Mouse (Mus musculus): ENCODE data around the gene Taf6l. TPM values are rescaled to one million over a fixed set of nuclear protein-coding genes. Genes with fewer than 3 reads are reported as not detected.

Taf6l gene
- polyA plus RNA-seq, 1 experiment = 22.7 TPM

DNA sequence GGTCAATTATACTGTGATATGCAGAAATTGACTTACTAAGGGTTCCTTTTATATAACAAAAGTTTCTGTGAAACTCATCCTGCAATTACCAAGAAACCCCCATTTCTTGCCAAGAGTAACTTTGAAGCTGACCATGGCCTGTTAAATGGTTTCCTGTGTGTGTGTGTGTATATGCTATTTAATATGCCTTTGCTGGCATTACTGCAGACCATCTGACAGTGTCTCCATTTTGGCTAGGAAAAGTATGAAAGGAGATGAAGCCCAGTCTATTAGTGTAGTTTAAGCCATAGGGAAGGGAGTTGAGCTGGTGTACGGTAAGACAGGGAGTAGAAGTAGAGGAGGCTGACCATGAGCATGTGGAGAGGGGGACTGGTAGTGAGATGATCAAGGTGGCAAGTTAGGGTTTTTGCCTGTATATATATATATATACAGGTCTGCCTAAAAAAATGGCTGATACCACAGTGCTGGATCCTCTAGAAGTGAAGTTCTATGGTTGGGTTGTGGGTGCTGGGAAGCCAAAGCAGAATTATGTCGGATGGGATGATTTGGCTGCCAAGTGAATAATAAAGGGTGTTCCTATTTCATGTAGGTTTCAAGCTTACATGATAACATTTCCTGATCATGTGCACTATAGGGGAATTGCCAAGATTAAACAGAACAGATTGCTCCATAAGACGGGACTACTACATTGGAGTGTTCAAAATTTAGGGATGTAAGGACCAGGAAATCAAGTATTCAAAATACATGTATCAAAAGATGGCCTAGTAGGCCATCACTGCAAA is 59.4 kb downstream of the Taf6l start:
- H3K4me3 ChIP-seq (ENCODE audit: insufficient read depth, low read length) = peak overlapping the region; percentile 34; the same call in 1 of the 2 replicates
- H3K27ac ChIP-seq (ENCODE audit: insufficient read depth, low read length) = no peak overlapping the region
- H3K4me1 ChIP-seq (ENCODE audit: control insufficient read depth, insufficient read depth, low read length) = 0 out of 2 replicates have a peak, but pooled peaks cover 2% of the 10 kb centered on the region
- TF ChIP-seq POLR2A (IDR thresholded peaks at IDR 0.05; ENCODE audit: low read depth, low read length) (0 out of 2 replicates have a peak, but pooled peaks have one; percentile 37), CTCF (IDR thresholded peaks at IDR 0.05; ENCODE audit: borderline replicate concordance, insufficient read depth, low read length) (no peak)

DNA sequence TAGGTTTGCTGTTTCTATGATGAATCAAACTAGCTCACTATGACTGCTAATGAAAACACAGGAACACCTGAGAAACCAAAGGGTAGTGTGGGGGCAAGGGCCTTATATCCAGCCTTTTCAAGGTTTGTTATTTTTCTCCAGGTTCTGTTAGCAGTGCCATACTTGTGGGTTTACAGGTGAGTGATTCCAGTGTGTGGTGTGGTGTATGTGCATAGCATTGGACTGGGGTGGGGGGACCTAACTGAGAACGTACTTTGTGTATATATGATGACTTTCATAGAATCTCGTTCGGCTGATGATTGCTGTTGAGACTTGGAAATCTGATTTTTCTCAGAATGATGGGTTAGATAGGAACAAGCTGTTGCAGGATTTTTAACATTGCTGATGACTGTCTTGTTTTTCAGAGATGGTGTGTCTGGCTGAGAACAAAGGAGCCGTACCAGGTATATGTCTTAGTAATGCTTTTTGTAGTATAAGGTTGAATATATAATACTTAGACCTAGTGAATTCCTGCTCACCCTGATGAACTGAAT is 61.1 kb downstream of the Taf6l start:
- peak overlapping the region; percentile 49 for H3K27ac ChIP-seq (ENCODE audit: insufficient read depth, low read length)
- H3K4me1 ChIP-seq (ENCODE audit: control insufficient read depth, insufficient read depth, low read length) = 0 out of 2 replicates have a peak, but pooled peaks cover 2% of the 10 kb centered on the region
- TF ChIP-seq CTCF (IDR thresholded peaks at IDR 0.05; ENCODE audit: borderline replicate concordance, insufficient read depth, low read length) = no peak
- TF ChIP-seq POLR2A (IDR thresholded peaks at IDR 0.05; ENCODE audit: low read depth, low read length) = no peak
- peak overlapping the region; percentile 96 for H3K4me3 ChIP-seq (ENCODE audit: insufficient read depth, low read length)

Other genes with a start within 250 kb of the Taf6l start
- gene Slc22a8, start 195.2 kb downstream of the Taf6l start, polyA plus RNA-seq (2011; ENCODE audit: insufficient read length, low read depth, missing spikeins) = not detected in 2 replicates
- not detected in 2 replicates for gene Slc22a6, start 168.4 kb downstream of the Taf6l start, polyA plus RNA-seq (2011; ENCODE audit: insufficient read length, low read depth, missing spikeins)
- gene Chrm1, start 122.6 kb downstream of the Taf6l start, polyA plus RNA-seq (2011; ENCODE audit: insufficient read length, low read depth, missing spikeins) = not detected in 2 replicates
- gene Slc3a2, start 63.0 kb downstream of the Taf6l start, polyA plus RNA-seq (2011; ENCODE audit: insufficient read length, low read depth, missing spikeins) = 203 and 309 TPM in 2 replicates
- gene Wdr74, start 50.6 kb downstream of the Taf6l start, polyA plus RNA-seq (2011; ENCODE audit: insufficient read length, low read depth, missing spikeins) = 46.5 and 52.3 TPM in 2 replicates
- not detected in 2 replicates for gene 1700092M07Rik, start 45.7 kb downstream of the Taf6l start, polyA plus RNA-seq (2011; ENCODE audit: insufficient read length, low read depth, missing spikeins)
- gene Stx5a, start 45.0 kb downstream of the Taf6l start, polyA plus RNA-seq (2011; ENCODE audit: insufficient read length, low read depth, missing spikeins) = 97.6 and 114 TPM in 2 replicates
- 172 and 183 TPM in 2 replicates for gene Nxf1, start 29.3 kb downstream of the Taf6l start, polyA plus RNA-seq (2011; ENCODE audit: insufficient read length, low read depth, missing spikeins)
- 34.7 and 36.7 TPM in 2 replicates for gene Tmem223, start 15.4 kb downstream of the Taf6l start, polyA plus RNA-seq (2011; ENCODE audit: insufficient read length, low read depth, missing spikeins)
- gene Tmem179b, start 11.9 kb downstream of the Taf6l start, polyA plus RNA-seq (2011; ENCODE audit: insufficient read length, low read depth, missing spikeins) = 41.7 and 49.2 TPM in 2 replicates
- gene Polr2g, start 12.2 kb upstream of the Taf6l start, polyA plus RNA-seq (2011; ENCODE audit: insufficient read length, low read depth, missing spikeins) = 93.9 and 96.0 TPM in 2 replicates
- gene Zbtb3, start 16.1 kb upstream of the Taf6l start, polyA plus RNA-seq (2011; ENCODE audit: insufficient read length, low read depth, missing spikeins) = 1.4 and 2.0 TPM in 2 replicates
- 52.8 and 68.7 TPM in 2 replicates for gene Ttc9c, start 32.9 kb upstream of the Taf6l start, polyA plus RNA-seq (2011; ENCODE audit: insufficient read length, low read depth, missing spikeins)
- gene Hnrnpul2, start 33.6 kb upstream of the Taf6l start, polyA plus RNA-seq (2011; ENCODE audit: insufficient read length, low read depth, missing spikeins) = 78.5 and 98.7 TPM in 2 replicates
- 43.8 and 73.0 TPM in 2 replicates for gene AC129217.1, start 43.4 kb upstream of the Taf6l start, polyA plus RNA-seq (2011; ENCODE audit: insufficient read length, low read depth, missing spikeins)
- gene Bscl2, start 51.0 kb upstream of the Taf6l start, polyA plus RNA-seq (2011; ENCODE audit: insufficient read length, low read depth, missing spikeins) = 41.2 and 50.0 TPM in 2 replicates
- gene Gng3, start 52.8 kb upstream of the Taf6l start, polyA plus RNA-seq (2011; ENCODE audit: insufficient read length, low read depth, missing spikeins) = not detected in 2 replicates
- gene Lrrn4cl, start 64.4 kb upstream of the Taf6l start, polyA plus RNA-seq (2011; ENCODE audit: insufficient read length, low read depth, missing spikeins) = 5.9 and 9.0 TPM in 2 replicates
- gene Ubxn1, start 85.1 kb upstream of the Taf6l start, polyA plus RNA-seq (2011; ENCODE audit: insufficient read length, low read depth, missing spikeins) = 104 and 112 TPM in 2 replicates
- 16.3 and 22.3 TPM in 2 replicates for gene Uqcc3, start 94.5 kb upstream of the Taf6l start, polyA plus RNA-seq (2011; ENCODE audit: insufficient read length, low read depth, missing spikeins)
- 11.7 and 28.6 TPM in 2 replicates for gene Lbhd1, start 97.3 kb upstream of the Taf6l start, polyA plus RNA-seq (2011; ENCODE audit: insufficient read length, low read depth, missing spikeins)
- gene Gm49403, start 97.5 kb upstream of the Taf6l start, polyA plus RNA-seq (2011; ENCODE audit: insufficient read length, low read depth, missing spikeins) = not detected in 2 replicates
- gene 1810009A15Rik, start 102.4 kb upstream of the Taf6l start, polyA plus RNA-seq (2011; ENCODE audit: insufficient read length, low read depth, missing spikeins) = 61.7 and 68.8 TPM in 2 replicates
- gene Gm49416, start 102.5 kb upstream of the Taf6l start, polyA plus RNA-seq (2011; ENCODE audit: insufficient read length, low read depth, missing spikeins) = 16.8 and 18.4 TPM in 2 replicates
- 20.2 and 23.1 TPM in 2 replicates for gene Ints5, start 106.6 kb upstream of the Taf6l start, polyA plus RNA-seq (2011; ENCODE audit: insufficient read length, low read depth, missing spikeins)
- gene Ganab, start 111.7 kb upstream of the Taf6l start, polyA plus RNA-seq (2011; ENCODE audit: insufficient read length, low read depth, missing spikeins) = 176 and 190 TPM in 2 replicates
- gene B3gat3, start 134.0 kb upstream of the Taf6l start, polyA plus RNA-seq (2011; ENCODE audit: insufficient read length, low read depth, missing spikeins) = 26.7 and 28.9 TPM in 2 replicates
- 2.7 and 3.5 TPM in 2 replicates for gene Rom1, start 142.9 kb upstream of the Taf6l start, polyA plus RNA-seq (2011; ENCODE audit: insufficient read length, low read depth, missing spikeins)
- gene Eml3, start 143.1 kb upstream of the Taf6l start, polyA plus RNA-seq (2011; ENCODE audit: insufficient read length, low read depth, missing spikeins) = 26.2 and 28.2 TPM in 2 replicates
- 101 and 102 TPM in 2 replicates for gene Mta2, start 155.5 kb upstream of the Taf6l start, polyA plus RNA-seq (2011; ENCODE audit: insufficient read length, low read depth, missing spikeins)
- gene Tut1, start 167.4 kb upstream of the Taf6l start, polyA plus RNA-seq (2011; ENCODE audit: insufficient read length, low read depth, missing spikeins) = 16.8 and 19.7 TPM in 2 replicates
- 882 and 905 TPM in 2 replicates for gene Eef1g, start 180.6 kb upstream of the Taf6l start, polyA plus RNA-seq (2011; ENCODE audit: insufficient read length, low read depth, missing spikeins)
- gene Ahnak, start 202.9 kb upstream of the Taf6l start, polyA plus RNA-seq (2011; ENCODE audit: insufficient read length, low read depth, missing spikeins) = 559 and 687 TPM in 2 replicates